Mouse (Mus musculus) bone marrow macrophage, adult 2 months (primary cell): ENCODE measurements at regions not wholly inside any gene's neighbourhood (a gene's known extent, or its start where the extent isn't known, plus 50 kb on each side); places are given as distances from the start of the nearest gene placed in this dataset.

Experiments
- CTCF ChIP-seq: IDR thresholded peaks from 2 replicates; pipeline ENCODE4 v1.5.1; 2012; ENCODE audit warnings: low read depth, mild to moderate bottlenecking, low read length, moderate library complexity
- POLR2A ChIP-seq: IDR thresholded peaks from 2 replicates; pipeline ENCODE4 v1.6.1; 2012; ENCODE audit warnings: mild to moderate bottlenecking, low read depth, low read length, borderline replicate concordance

- TF ChIP-seq POLR2A = no peak
- TF ChIP-seq CTCF = no peak
Observed at GRCm38 (mm10) chr4:95133815-95134214, 81.8 kb upstream of the Jun start.
